Mouse (Mus musculus): ENCODE measurements around the gene Naa35. TPM values are rescaled to one million over a fixed set of nuclear protein-coding genes. Genes with fewer than 3 reads are reported as not detected.

Gene Naa35
- polyA plus RNA-seq (2014; fragmentation: Nextera tagmentation; extraction: Ambion mirVana) = 96.0 and 120 TPM in 2 replicates

DNA sequence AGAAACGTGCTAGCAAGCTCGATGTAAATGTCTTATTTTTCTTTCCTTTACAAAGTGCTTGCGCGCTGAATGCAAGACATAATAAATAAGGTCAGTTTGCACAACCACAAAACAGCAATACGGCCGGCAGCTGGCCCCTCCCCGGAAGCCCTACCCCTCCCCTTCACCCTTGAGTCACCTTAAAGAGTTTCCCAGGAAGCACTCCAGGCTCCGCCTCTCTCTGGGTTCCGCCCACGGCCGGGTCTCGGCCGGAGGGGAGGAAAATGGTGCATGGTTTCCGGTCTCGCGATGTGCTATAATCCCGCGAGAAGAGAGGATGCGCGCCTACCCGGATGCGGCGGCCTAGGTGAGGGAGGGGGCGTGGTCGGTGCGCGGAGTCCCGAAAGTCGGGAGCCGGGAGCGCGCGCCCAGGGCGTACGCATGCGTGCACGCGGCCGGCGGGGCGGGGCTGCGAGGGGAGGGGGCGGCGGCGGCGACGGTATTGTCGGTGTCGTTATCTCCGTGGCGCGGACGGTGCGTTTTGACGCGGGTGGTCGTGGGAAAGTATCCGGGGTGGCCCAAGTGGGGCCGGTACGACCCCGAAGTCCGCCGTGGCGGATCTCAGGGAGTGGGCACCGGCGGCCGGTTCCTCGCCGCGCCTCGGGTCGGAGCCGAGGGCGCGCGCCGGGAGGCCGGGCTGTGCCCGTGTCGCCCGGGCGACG lies at the start of gene Naa35, which contains the start of gene Agtpbp1:
Gene Naa35, plus strand, starts transcription at position 313 of the 701 bp plus-strand sequence.
Gene Agtpbp1, minus strand, starts transcription at position 281 of the 701 bp plus-strand sequence.
- under 1% methylated on average over 57 of the region's 83 CpGs for WGBS
- peak within 1 kb of the TSS; percentile 89 for H3K4me3 ChIP-seq (ENCODE audit: low read depth, low read length)
- H3K9ac ChIP-seq (ENCODE audit: low read depth, low read length) = peak within 1 kb of the TSS; percentile 86
- no peaks in the 10 kb centered on the region for H3K27me3 ChIP-seq (ENCODE audit: control insufficient read depth, insufficient read depth, low read length)
- DNase-seq (ENCODE audit: low spot score) = peak; percentile 100
- no peaks in the 10 kb centered on the region for H3K36me3 ChIP-seq (ENCODE audit: control insufficient read depth, insufficient read depth, low read length)
- peak within 1 kb of the TSS; percentile 79 for H3K4me2 ChIP-seq (replicated peaks; ENCODE audit: low read depth, low read length)
- H3K9me3 ChIP-seq (ENCODE audit: control insufficient read depth, low read length) = no peaks in the 10 kb centered on the region
- H3K27ac ChIP-seq (ENCODE audit: low read depth, low read length) = peak within 1 kb of the TSS; percentile 61
- 0 out of 2 replicates have a peak, but pooled peaks cover 2% of the 10 kb centered on the region for H3K4me1 ChIP-seq (replicated peaks; ENCODE audit: control insufficient read depth, insufficient read depth, low read length)
- ATAC-seq (ENCODE audit: low FRiP score) = peak; percentile 99

DNA sequence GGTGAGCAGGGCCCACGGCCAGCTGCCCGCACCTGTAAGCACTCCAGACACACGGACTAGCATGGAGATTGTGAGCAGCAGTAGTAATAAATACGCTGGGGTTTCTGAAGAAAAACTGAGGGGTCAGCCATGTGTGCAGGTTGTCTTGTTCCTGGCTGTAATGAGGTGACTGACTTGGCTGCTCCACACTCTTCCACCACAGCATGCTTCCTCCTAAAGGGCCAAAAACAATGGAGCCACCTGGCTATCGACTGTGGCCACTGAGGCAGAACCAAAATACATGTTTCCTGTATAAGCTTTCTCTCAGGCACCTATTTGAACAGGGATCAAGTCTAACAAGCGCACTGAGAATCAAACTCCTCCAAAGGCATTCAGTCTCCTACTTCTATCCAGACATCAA lies 49.3 kb upstream of the Naa35 start:
- Histone ChIP-seq H3K4me2 (replicated peaks; ENCODE audit: low read depth, low read length) (no peak overlapping the region), H3K4me1 (replicated peaks; ENCODE audit: control insufficient read depth, insufficient read depth, low read length) (no peaks in the 10 kb centered on the region), H3K36me3 (ENCODE audit: control insufficient read depth, insufficient read depth, low read length) (no peaks in the 10 kb centered on the region), H3K4me3 (ENCODE audit: low read depth, low read length) (no peak overlapping the region), H3K27ac (ENCODE audit: low read depth, low read length) (no peak overlapping the region), H3K9ac (ENCODE audit: low read depth, low read length) (no peak overlapping the region), H3K9me3 (ENCODE audit: control insufficient read depth, low read length) (no peaks in the 10 kb centered on the region), H3K27me3 (ENCODE audit: control insufficient read depth, insufficient read depth, low read length) (no peaks in the 10 kb centered on the region)
- ATAC-seq (ENCODE audit: low FRiP score) = no peak
- DNase-seq (ENCODE audit: low spot score) = no peak
- 93% methylated on average over 6 of the region's 6 CpGs for WGBS

DNA sequence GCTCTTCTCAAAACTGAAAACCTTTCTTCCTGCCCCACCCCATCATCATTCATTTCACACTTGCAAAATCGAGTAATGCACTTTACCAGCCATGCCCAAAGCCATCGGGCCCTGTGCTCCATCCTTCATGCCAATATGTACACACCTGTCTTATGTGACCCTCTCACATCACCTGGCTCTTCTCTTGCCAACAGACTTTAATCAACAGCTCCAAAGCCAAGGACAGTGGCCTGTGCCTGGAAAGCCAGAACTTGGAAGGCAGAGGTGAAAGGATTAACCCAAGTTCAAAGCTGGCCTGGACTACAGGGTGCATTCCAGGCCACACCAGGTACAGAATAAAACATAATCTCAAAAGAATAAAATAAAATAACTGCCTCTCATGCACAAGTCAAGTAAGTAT lies 48.4 kb upstream of the Naa35 start:
- no peaks in the 10 kb centered on the region for H3K36me3 ChIP-seq (ENCODE audit: control insufficient read depth, insufficient read depth, low read length)
- no peaks in the 10 kb centered on the region for H3K27me3 ChIP-seq (ENCODE audit: control insufficient read depth, insufficient read depth, low read length)
- no peaks in the 10 kb centered on the region for H3K9me3 ChIP-seq (ENCODE audit: control insufficient read depth, low read length)
- DNase-seq (ENCODE audit: low spot score) (no peak), ATAC-seq (ENCODE audit: low FRiP score) (no peak)
- H3K27ac ChIP-seq (ENCODE audit: low read depth, low read length) = no peak overlapping the region
- no peak overlapping the region for H3K4me2 ChIP-seq (replicated peaks; ENCODE audit: low read depth, low read length)
- H3K9ac ChIP-seq (ENCODE audit: low read depth, low read length) = no peak overlapping the region
- H3K4me1 ChIP-seq (replicated peaks; ENCODE audit: control insufficient read depth, insufficient read depth, low read length) = no peaks in the 10 kb centered on the region
- 76% methylated on average over 2 of the region's 2 CpGs for WGBS
- no peak overlapping the region for H3K4me3 ChIP-seq (ENCODE audit: low read depth, low read length)

DNA sequence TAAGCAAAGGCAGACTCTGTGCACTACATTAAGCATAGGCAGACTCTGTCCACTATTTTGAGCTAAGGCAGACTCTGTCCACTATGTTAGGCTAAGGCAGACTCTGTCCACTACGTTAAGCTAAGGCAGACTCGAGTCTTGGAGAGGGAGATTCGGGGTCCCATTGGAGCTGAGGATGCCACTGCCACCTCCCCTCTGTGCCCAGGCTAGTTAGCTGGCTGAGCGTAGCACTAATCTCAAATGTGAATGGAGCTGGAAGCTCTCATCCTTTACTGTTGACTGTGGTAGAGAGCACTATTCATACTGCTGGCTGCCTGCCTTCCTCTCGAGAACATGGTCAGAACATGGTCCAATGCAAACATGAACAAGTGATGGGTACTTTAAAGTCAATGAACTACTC lies 46.4 kb upstream of the Naa35 start:
- H3K36me3 ChIP-seq (ENCODE audit: control insufficient read depth, insufficient read depth, low read length) = no peaks in the 10 kb centered on the region
- H3K9ac ChIP-seq (ENCODE audit: low read depth, low read length) = no peak overlapping the region
- no peak overlapping the region for H3K4me2 ChIP-seq (replicated peaks; ENCODE audit: low read depth, low read length)
- DNase-seq (ENCODE audit: low spot score) (no peak), ATAC-seq (ENCODE audit: low FRiP score) (no peak)
- 93% methylated on average over 5 of the region's 5 CpGs for WGBS
- H3K4me3 ChIP-seq (ENCODE audit: low read depth, low read length) = no peak overlapping the region
- no peak overlapping the region for H3K27ac ChIP-seq (ENCODE audit: low read depth, low read length)
- no peaks in the 10 kb centered on the region for H3K4me1 ChIP-seq (replicated peaks; ENCODE audit: control insufficient read depth, insufficient read depth, low read length)
- no peaks in the 10 kb centered on the region for H3K27me3 ChIP-seq (ENCODE audit: control insufficient read depth, insufficient read depth, low read length)
- H3K9me3 ChIP-seq (ENCODE audit: control insufficient read depth, low read length) = no peaks in the 10 kb centered on the region

DNA sequence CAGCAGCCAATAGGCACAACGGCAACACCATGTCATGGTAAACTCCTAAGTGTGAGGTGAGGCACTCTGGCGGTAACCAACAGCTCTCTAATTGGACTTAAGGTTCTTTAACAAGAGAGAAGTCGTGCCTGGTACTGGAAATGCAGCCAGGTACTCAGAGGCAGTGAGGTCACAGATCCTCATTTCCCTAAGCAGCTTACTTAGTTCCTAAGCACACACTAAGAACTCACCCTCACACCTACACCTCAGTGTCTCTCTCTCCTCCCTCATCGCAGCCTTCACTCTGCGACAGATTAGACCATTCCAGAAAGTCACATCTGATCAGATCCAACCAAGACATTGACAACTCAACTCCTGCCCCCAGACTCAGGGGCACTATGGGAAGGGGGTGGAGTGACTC lies 45.0 kb upstream of the Naa35 start:
- Histone ChIP-seq H3K27me3 (ENCODE audit: control insufficient read depth, insufficient read depth, low read length) (no peaks in the 10 kb centered on the region), H3K9me3 (ENCODE audit: control insufficient read depth, low read length) (no peaks in the 10 kb centered on the region), H3K4me2 (replicated peaks; ENCODE audit: low read depth, low read length) (no peak overlapping the region), H3K4me3 (ENCODE audit: low read depth, low read length) (no peak overlapping the region), H3K9ac (ENCODE audit: low read depth, low read length) (no peak overlapping the region), H3K36me3 (ENCODE audit: control insufficient read depth, insufficient read depth, low read length) (no peaks in the 10 kb centered on the region), H3K4me1 (replicated peaks; ENCODE audit: control insufficient read depth, insufficient read depth, low read length) (no peaks in the 10 kb centered on the region), H3K27ac (ENCODE audit: low read depth, low read length) (no peak overlapping the region)
- DNase-seq (ENCODE audit: low spot score) (no peak), ATAC-seq (ENCODE audit: low FRiP score) (no peak)
- WGBS = 87% methylated on average over 5 of the region's 5 CpGs

DNA sequence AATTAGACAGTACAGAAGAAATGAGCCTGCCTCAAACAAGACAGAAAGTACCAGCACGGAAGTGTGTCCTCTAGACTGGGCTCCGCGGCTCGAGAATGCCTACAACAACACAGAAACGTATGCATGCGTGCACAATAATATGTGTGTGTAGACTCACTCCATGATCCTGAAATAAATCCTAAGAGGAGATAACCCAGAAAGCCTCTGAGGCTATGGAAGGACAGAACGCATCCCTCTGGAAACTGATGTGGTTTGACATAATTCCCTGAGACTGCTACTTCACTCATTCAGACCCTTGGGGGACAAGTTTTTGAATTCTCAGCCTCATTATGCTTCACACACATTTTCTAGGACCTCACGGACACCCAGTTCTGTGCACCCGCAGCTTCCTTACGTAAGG lies 42.6 kb upstream of the Naa35 start:
- Histone ChIP-seq H3K36me3 (ENCODE audit: control insufficient read depth, insufficient read depth, low read length) (no peaks in the 10 kb centered on the region), H3K4me1 (replicated peaks; ENCODE audit: control insufficient read depth, insufficient read depth, low read length) (no peaks in the 10 kb centered on the region), H3K4me2 (replicated peaks; ENCODE audit: low read depth, low read length) (no peak overlapping the region), H3K9me3 (ENCODE audit: control insufficient read depth, low read length) (no peaks in the 10 kb centered on the region), H3K27ac (ENCODE audit: low read depth, low read length) (no peak overlapping the region), H3K9ac (ENCODE audit: low read depth, low read length) (no peak overlapping the region), H3K27me3 (ENCODE audit: control insufficient read depth, insufficient read depth, low read length) (no peaks in the 10 kb centered on the region), H3K4me3 (ENCODE audit: low read depth, low read length) (no peak overlapping the region)
- DNase-seq (ENCODE audit: low spot score) (no peak), ATAC-seq (ENCODE audit: low FRiP score) (no peak)
- 94% methylated on average over 10 of the region's 10 CpGs for WGBS

DNA sequence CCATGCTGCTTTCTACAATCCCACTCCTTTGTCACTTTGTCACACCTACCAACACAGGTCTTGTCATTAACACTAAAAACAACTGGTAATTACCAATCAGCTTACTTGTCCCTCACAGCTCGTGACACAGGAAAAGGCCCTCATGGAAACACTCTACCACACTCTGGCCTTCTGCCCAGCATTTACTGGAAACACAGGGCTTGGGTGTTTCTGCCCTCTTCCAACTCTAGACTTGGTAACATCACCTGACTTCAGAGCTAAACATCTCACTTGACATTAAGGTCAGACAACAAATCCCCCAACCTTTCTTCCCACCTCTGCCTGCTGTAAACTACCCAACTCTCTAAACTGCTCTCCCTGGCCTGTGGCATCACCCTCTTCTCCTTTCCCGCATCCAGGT lies 38.0 kb upstream of the Naa35 start:
- Histone ChIP-seq H3K36me3 (ENCODE audit: control insufficient read depth, insufficient read depth, low read length) (no peaks in the 10 kb centered on the region), H3K4me2 (replicated peaks; ENCODE audit: low read depth, low read length) (no peak overlapping the region), H3K27me3 (ENCODE audit: control insufficient read depth, insufficient read depth, low read length) (no peaks in the 10 kb centered on the region), H3K9me3 (ENCODE audit: control insufficient read depth, low read length) (no peaks in the 10 kb centered on the region), H3K4me1 (replicated peaks; ENCODE audit: control insufficient read depth, insufficient read depth, low read length) (no peaks in the 10 kb centered on the region), H3K9ac (ENCODE audit: low read depth, low read length) (no peak overlapping the region), H3K4me3 (ENCODE audit: low read depth, low read length) (no peak overlapping the region), H3K27ac (ENCODE audit: low read depth, low read length) (no peak overlapping the region)
- WGBS = 83% methylated on average over 2 of the region's 2 CpGs
- DNase-seq (ENCODE audit: low spot score) (no peak), ATAC-seq (ENCODE audit: low FRiP score) (no peak)

DNA sequence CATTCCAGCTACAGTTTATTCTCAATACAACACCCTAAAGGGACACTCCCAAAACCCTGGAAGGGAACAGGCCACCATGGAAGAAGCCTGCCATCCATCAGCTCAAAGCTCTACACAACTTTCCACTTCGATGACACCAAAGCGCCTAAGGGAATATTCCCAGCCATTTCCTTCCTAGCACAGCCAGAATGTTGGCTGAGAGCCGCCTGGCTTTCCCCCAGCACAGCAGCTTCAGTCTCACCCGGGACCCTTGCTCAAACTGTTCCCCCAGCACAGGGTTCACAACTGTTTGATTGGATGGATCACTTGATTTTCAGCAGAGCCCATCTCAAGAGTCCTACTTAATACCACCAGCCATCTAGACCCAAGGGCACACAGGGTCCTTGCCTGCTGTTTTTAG lies 37.3 kb upstream of the Naa35 start:
- H3K27ac ChIP-seq (ENCODE audit: low read depth, low read length) = no peak overlapping the region
- no peaks in the 10 kb centered on the region for H3K27me3 ChIP-seq (ENCODE audit: control insufficient read depth, insufficient read depth, low read length)
- no peaks in the 10 kb centered on the region for H3K4me1 ChIP-seq (replicated peaks; ENCODE audit: control insufficient read depth, insufficient read depth, low read length)
- no peak for ATAC-seq (ENCODE audit: low FRiP score)
- H3K9me3 ChIP-seq (ENCODE audit: control insufficient read depth, low read length) = no peaks in the 10 kb centered on the region
- WGBS = 92% methylated on average over 4 of the region's 4 CpGs
- DNase-seq (ENCODE audit: low spot score) = no peak
- no peaks in the 10 kb centered on the region for H3K36me3 ChIP-seq (ENCODE audit: control insufficient read depth, insufficient read depth, low read length)
- no peak overlapping the region for H3K4me2 ChIP-seq (replicated peaks; ENCODE audit: low read depth, low read length)
- no peak overlapping the region for H3K4me3 ChIP-seq (ENCODE audit: low read depth, low read length)
- no peak overlapping the region for H3K9ac ChIP-seq (ENCODE audit: low read depth, low read length)

DNA sequence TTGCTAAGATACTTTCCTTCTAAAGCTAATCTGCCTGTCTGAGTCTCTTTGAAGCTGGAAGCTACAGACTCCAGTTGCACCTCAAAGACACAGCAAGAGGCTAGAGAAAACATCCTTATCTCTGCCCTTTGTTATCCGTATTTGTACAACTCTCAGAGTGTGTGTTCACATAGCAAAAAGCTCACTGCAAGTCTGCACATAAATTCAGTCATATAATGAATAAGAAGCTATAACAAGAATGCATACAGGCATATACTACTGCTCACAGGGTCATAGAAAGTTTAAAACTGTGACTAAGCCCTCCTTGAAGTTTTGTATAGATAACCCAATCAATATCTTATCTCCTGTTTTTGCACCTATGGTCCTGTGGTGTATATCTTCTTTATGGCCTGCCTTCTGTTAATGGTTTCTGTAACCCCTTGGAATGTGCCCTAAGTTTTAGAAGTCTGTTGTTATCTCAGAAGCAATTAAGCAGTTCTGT lies 35.7 kb upstream of the Naa35 start:
- WGBS = 70% methylated on average over 1 of the region's 1 CpGs
- no peaks in the 10 kb centered on the region for H3K9me3 ChIP-seq (ENCODE audit: control insufficient read depth, low read length)
- H3K4me3 ChIP-seq (ENCODE audit: low read depth, low read length) = no peak overlapping the region
- DNase-seq (ENCODE audit: low spot score) (no peak), ATAC-seq (ENCODE audit: low FRiP score) (no peak)
- no peaks in the 10 kb centered on the region for H3K4me1 ChIP-seq (replicated peaks; ENCODE audit: control insufficient read depth, insufficient read depth, low read length)
- no peak overlapping the region for H3K4me2 ChIP-seq (replicated peaks; ENCODE audit: low read depth, low read length)
- no peaks in the 10 kb centered on the region for H3K27me3 ChIP-seq (ENCODE audit: control insufficient read depth, insufficient read depth, low read length)
- no peak overlapping the region for H3K27ac ChIP-seq (ENCODE audit: low read depth, low read length)
- H3K9ac ChIP-seq (ENCODE audit: low read depth, low read length) = no peak overlapping the region
- H3K36me3 ChIP-seq (ENCODE audit: control insufficient read depth, insufficient read depth, low read length) = no peaks in the 10 kb centered on the region

All from hindbrain, embryonic 11.5 days (tissue).